Mouse (Mus musculus) megakaryocyte-erythroid progenitor cell, adult 5-6 weeks (primary cell): Measurements from ENCODE around the gene Dgki. TPM values are rescaled to one million over a fixed set of nuclear protein-coding genes. Genes with fewer than 3 reads are reported as not detected.

Experiments used
- ATAC-seq: replicated peaks from 2 replicates; pipeline ENCODE4 v1.8.0; 2016; ENCODE audit warnings: mild to moderate bottlenecking, inconsistent platforms; ENCODE audit not compliant: severe bottlenecking, poor library complexity, low FRiP score, low TSS enrichment
- total RNA-seq, 2 experiments: library from RNA; stranded (forward) in 1 of 2; stranded (reverse) in 1 of 2; fragments of 200-1000, 215-1000 nt in 1 of 2; fragments of >200 nt in 1 of 2; fragmentation: Nextera tagmentation in 1 of 2; gene quantifications; 2 replicates each; pipeline ENCODE4 v1.2.3; 2014 to 2017

The Dgki gene
- total RNA-seq (2014; fragmentation: Nextera tagmentation), result 0.42 and 1.1 TPM in 2 replicates
- total RNA-seq (2017), result 0.28 and 1.6 TPM in 2 replicates

DNA sequence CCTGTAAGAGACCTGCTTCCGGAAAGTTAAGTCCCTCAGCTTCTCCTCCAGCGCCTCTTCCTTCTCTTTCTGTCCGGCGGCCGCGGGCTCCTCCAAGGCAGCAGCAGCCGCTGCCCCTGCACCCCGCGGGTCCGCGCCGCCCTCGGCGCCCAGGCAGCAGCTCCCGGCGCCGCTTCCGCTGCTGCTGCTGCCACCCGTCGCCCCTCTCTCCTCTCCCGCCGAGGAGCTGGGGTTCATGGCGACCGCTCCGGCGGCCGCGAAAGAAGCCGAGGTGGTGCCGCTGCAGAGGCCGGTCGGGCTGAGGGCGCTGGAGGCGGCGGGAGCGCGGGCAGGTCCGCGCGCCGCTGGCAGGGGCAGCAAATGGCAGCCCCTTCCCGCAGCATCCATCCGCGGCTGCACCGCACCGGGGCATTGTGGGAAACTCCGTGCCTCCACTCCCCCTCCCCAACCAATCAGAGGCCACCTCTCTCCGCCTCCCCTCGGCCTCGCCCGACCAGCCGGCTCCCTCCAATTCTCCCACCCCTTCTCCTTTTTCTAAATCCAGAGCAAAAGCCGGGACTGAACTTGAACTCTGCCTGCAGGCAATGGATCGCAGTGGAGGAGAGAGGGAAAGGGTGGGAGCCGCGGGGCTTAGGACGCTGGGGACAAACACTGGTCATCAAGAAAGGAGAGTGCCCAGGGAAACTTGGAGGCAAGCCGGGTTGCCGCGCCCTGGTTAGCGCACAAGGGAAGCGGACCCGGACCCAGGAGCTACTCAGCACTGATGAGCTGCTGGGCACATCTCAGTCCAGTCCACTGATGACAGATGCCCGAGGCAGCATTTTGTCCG is at the start of gene Dgki:
TSS of gene Dgki (minus strand) at position 623 of the 829 bp plus-strand sequence.
- no peak for ATAC-seq

DNA sequence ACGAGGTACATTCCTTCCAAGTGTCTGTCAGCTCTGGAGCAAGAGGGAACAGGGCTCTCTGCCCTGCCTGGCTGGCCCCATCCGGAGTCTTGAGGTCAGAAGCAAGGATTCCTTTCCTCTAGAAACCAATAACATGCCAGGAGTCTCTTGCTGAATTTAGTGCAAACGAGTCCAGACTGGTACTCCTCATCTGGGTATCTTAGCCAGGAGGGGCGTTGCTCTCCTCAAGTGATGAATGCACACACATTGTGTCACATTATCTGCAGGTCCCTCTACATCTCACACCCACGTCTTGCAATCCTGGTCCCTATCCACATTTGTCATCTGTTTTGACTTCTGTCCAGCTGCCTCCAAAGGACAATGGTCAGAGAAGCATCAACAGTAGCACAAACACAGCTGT is 47.6 kb upstream of the Dgki start:
- ATAC-seq, result no peak

GRCm38 (mm10) chr6:37338055-37338454 is 38.1 kb upstream of the Dgki start:
- ATAC-seq, result no peak

DNA sequence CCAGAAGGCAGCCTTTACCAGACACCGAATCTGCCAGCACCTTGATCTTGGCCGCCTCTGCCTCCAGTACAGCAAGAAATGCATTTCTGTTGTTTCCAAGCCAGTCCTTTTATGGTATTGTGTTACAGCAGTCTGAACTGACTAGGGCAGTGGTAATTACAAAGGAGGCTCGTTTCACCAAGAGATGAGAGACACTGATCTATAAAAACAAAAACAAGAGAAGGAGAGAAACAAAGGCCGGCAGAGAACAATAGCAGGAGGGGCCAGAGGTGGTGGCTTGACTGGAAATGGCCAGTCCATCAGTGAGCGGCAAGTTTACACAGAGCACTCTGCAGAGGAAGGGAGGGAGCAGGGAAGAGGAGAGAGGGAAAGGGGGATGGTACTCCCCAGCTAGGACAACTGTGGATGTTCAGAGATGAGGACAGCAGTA is 36.9 kb upstream of the Dgki start:
- ATAC-seq, result no peak

- ATAC-seq, result no peak
Measured at GRCm38 (mm10) chr6:37336381-37336780, 36.4 kb upstream of the Dgki start.

DNA sequence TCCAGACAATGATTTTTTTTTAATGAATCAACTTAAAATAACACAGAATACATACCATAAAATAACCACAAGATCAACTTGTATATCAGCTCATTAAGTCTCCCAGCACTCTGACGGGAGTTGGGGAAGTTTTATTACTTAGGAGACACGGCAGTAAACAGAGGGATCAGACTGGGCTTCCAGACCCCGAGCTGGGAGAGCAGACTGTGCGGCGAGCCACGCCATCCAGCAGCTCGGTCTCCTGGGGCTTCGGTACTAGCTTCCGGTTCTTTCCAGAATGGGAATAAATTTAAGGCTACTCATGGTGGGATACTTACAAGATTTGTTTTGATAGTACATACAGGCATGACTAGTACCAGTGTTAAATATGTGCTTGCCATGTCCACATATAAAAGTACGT is 32.9 kb upstream of the Dgki start:
- no peak for ATAC-seq

- ATAC-seq, result no peak
Measured at GRCm38 (mm10) chr6:37329901-37330864, 30.2 kb upstream of the Dgki start.

- ATAC-seq, result no peak
Measured at GRCm38 (mm10) chr6:37329376-37329775, 29.4 kb upstream of the Dgki start.

DNA sequence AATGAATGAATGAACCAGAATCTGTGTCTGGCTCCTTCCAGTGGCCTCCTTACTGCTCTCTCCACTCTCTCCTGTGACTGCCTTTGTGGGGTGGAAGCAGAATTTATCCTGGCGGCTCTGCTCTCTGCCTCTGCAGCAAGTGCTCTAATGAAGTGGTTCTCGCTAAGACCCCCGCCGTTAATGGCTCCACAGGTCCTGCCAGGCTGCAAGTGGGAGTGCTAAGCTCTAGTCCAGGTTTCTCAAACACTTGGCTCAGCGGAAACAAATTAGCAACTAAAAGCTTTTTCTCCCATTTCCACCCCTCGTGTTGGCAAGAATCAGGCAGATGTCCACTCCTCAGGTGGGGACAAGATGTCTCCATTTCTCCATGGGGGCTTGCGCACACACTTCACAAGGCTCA is 28.7 kb upstream of the Dgki start:
- ATAC-seq, result no peak

DNA sequence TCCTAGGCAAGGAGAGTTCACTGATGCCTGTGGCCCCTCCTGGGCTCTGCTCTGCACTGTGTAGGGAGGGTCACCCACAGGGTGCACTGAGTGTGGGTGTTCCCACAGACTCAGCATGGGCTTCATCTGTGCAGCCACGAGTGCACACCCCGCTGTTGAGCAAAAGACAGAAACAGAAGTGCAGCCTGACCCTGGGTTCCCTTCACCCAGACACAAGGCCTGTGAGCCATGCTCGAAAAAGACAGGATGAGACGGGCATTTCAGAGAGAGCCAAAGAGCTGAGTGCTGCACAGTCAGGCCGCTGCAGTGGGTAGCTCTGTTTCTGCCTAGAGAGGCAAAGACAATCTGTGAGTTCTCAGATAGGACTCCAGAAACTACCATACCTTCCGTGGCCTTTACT is 27.5 kb upstream of the Dgki start:
- ATAC-seq, result no peak

DNA sequence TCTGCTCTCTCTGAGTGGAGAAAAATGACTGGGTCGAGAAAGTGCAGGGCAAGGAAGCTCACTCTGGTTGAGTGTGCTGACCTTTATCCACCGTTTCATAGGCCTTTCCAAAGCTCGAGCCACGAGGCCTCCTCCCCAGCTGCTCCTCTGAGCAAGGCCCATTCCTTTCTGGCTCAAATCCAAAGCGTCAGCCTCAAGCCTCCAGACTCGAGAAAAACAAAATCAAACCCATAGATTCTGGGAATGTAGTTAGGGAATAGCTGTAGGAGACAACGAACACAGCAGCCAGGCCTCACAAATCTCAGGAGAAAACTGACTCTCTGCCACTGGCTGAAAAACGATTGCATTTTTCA is 26.6 kb upstream of the Dgki start:
- ATAC-seq, result no peak

DNA sequence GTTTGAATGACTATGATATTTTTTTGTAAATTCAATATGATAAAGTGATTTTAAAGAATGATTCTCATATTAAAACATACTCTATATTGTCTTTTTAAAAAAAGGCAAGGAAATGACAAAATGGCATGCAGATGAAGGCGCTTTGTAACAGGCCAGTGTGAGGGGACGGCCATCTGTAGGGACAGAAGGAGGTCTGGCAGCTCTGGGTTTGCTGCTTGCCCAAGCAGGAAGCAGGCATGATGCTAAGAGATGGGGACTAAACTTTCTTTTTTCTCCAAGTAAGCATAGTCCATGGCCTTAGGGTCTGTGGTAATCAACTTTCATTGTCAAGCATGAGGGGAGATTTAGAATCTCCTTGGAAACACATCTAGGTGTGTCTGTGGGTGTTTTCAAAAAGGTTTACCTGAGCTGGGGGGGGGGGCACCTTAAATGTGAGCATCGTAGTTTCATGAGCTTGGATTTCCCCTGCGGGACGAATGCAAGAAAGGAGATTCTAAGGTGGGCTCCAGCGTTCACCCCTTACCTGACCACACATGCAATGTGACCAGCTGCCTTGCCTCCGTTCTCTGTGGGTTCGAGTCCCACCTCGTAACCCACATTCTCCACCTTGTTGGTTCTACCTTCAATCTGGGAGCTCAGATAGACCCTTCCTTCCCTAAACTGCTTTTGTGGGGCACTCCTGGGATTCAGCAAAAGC is 26.1 kb upstream of the Dgki start:
- no peak for ATAC-seq

DNA sequence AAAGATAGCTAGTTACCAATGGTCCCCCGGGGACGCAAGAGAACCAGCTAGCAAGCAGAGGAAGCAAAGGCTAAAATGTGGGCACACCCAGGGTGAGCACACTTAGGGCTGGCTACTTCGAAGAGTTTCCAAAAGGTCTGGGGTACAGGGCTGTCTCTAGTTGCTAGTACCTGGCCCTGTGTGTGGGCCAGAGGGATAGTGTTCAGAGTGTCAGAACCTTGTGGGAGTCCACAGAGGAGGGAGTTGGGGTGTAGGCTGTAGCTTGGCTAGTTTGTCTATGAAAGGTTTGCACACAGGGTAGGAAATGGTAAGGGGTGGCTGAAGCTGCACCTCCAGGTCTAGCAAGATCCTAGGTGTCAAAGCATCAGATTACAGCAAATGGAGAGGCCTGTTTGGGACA is 25.1 kb upstream of the Dgki start:
- no peak for ATAC-seq

- ATAC-seq, result no peak
Measured at GRCm38 (mm10) chr6:37322641-37323040, 22.7 kb upstream of the Dgki start.

GRCm38 (mm10) chr6:37322088-37322487 is 22.1 kb upstream of the Dgki start:
- ATAC-seq, result no peak

DNA sequence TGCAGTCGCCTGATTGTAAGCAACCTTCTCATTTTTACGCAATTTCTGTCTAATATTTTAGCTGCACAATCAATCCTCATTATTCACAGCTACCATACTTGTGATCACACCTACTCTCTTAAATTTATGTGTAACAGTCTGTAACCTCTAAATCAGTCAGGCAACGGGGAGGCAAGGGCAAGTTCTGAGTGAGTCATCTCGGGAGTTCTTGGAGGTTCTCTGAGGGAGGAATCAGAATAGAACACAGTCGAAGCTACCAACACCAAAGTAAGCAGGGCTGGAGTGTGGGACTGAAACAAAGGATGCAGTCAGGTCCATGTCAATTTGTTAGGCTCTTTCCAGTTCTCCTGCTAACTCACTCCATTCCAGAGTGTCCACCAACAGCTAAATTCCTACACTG is 17.9 kb upstream of the Dgki start:
- ATAC-seq, result no peak

GRCm38 (mm10) chr6:37315440-37315839 is 15.5 kb upstream of the Dgki start:
- ATAC-seq, result no peak

GRCm38 (mm10) chr6:37310601-37311000 is 10.6 kb upstream of the Dgki start:
- no peak for ATAC-seq

DNA sequence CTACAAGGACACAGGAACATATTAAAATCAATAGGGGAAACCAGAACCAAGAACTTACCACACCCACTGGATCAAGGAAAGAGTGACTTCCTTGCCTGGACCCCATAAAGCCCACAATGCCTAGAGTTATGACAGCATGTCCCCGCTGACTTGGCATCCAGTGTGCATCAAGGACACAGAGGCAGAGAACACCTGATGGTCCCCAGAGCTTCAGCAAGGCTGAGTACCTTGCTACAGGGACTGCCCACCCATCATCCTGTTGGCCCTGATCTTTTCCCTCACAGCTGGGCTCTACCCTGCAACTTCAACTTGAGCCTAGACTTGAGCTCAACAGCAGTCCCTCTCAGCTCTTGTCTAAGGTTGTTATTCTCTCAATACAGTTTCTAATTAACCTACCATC is 6.6 kb upstream of the Dgki start:
- no peak for ATAC-seq

GRCm38 (mm10) chr6:37300492-37300891 is 508 bp upstream of the Dgki start:
- no peak for ATAC-seq
